Mouse (Mus musculus): ENCODE data around the gene Gm8206.
"Not testable (repeated sequence)": the region's sequence is repeated elsewhere in the genome, so short reads cannot be mapped to it uniquely, and the experiment has no call there.

Gene Gm8206

DNA sequence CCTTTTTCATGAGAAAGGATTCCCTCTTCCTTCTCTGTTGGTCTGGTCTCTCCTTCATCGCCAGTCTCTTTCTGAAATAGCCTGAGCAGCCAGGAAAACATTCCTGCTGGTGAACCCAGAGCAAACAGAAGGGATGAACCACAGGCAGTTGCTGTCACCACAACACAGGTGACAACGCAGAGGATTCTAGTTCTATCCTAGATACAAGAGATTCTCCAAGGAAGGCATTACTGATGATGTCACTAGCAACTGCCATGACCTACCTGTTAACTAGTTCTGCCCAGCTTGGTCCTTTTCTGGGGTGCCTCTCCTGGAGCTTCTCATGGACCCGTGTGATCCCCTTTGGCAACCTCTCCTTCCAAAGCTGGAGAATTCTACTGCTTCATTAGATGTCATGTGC lies at the start of gene Gm8206:
Gene Gm8206 (minus strand): TSS at position 101 of the 400 bp plus-strand sequence.
- DNase-seq (ENCODE audit: low read depth, low spot score), result not testable (repeated sequence)

DNA sequence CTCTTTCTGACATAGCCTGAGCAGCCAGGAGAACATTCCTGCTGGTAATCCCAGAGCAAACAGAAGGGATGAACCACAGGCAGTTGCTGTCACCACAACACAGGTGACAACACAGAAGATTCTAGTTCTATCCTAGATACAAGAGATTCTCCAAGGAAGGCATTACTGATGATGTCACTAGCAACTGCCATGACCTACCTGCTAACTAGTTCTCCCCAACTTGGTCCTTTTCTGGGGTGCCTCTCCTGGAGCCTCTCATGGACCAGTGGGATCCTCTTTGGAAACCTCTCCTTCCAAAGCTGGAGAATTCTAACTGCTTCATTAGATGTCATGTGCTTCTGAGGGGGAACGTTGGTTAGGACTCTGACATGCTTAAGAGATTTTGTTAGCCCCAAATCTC lies 32.0 kb upstream of the Gm8206 start, which contains the start of gene Gm3476:
Gene Gm3476 (minus strand): TSS at position 101 of the 400 bp plus-strand sequence.
- not testable (repeated sequence) for DNase-seq (ENCODE audit: low read depth, low spot score)

DNA sequence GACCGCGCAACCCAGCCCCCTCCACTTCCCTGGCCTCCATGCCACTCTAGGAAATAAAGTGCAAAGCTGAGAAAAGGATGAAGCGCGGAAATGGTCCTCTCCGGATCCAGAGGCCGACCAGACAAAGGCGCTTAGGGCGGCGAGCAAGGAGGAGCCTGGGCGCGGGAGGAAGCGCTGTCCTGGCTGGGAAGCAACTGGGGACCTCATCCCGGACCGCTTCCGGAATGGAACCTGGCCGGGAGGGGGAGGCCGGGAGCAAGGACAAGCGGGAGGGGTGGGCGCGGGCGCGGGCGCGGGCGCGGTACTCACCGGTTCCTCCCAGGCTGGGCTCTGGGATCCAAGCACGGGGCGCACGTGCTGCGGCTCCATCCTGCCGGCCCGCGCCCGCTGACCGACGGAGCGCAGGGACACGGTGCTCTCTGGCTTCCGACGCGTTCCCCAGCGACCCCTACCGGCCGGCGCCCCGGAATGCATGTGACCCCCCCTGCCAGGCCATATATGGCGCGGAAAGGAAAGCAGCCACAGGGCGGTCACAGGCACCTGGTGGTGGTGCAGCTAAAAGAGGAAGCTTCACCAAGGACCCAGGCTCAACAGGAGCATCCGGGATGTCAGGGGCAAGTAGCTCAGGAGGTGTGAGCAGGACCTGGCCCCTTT lies 14.7 kb upstream of the Gm8206 start, which contains the start of gene Gm3468:
Gene Gm3468 (minus strand): TSS at position 394 of the 654 bp plus-strand sequence.
- DNase-seq (ENCODE audit: low read depth, low spot score), result peak; percentile 0

DNA sequence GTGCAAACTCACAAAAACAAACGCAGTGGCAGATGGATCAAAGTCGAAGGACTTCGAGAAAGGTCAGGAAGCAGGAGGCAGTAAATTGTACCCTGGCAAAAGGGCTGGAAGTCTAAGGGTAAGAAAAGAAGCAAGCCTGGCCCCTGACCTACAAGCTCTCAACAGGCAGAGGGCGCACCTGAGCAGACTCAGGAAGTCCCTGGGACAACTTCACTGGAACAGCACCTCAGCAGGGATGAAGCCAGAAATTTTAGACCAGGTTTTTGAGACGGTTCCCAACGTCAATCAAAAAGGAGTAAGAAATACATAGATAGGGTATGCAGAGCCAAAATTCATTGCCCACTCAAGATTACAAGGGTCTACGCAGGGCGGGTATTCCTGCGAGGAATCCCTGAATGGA lies 13.8 kb upstream of the Gm8206 start:
- DNase-seq (ENCODE audit: low read depth, low spot score), result not testable (repeated sequence)

DNA sequence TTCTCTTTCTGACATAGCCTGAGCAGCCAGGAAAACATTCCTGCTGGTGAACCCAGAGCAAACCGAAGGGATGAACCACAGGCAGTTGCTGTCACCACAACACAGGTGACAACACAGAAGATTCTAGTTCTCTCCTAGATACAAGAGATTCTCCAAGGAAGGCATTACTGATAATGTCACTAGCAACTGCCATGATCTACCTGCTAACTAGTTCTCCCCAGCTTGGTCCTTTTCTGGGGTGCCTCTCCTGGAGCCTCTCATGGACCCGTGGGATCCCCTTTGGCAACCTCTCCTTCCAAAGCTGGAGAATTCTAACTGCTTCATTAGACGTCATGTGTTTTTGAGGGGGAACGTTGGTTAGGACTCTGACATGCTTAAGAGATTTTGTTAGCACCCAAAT lies 35.6 kb downstream of the Gm8206 start, which contains the start of gene Gm6337:
Gene Gm6337 (minus strand): TSS at position 101 of the 400 bp plus-strand sequence.
- DNase-seq (ENCODE audit: low read depth, low spot score), result not testable (repeated sequence)

DNA sequence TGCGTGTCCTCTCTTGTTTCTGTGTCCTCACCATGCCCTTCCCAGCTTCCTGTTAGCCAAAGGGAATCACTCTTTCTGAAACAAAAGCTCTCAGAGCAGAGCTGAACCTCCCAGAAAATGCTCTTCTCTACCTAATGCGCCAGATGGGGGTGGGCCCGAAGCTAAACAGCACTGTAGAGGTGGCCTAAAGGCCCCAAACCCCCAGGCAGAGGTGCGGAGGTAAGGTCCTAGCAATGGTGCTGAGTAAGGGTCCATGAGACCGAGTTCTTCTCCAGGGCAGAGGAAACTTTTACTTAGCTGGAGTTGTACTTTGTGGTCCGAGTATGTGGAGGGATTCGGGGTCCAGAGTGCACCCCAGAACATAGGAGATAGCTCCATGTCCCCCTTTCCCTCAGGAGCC lies 106.6 kb downstream of the Gm8206 start:
- DNase-seq (ENCODE audit: low read depth, low spot score), result not testable (repeated sequence)

DNA sequence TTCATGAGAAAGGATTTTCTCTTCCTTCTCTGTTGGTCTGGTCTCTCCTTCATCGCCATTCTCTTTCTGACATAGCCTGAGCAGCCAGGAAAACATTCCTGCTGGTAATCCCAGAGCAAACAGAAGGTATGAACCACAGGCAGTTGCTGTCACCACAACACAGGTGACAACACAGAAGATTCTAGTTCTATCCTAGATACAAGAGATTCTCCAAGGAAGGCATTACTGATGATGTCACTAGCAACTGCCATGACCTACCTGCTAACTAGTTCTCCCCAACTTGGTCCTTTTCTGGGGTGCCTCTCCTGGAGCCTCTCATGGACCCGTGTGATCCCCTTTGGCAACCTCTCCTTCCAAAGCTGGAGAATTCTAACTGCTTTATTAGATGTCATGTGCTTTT lies 114.7 kb downstream of the Gm8206 start, which contains the start of gene Gm3453:
Gene Gm3453 (minus strand): TSS at position 101 of the 400 bp plus-strand sequence.
- DNase-seq (ENCODE audit: low read depth, low spot score), result not testable (repeated sequence)
